Mouse (Mus musculus) effector memory CD4-positive, alpha-beta T cell, adult 5 months (primary cell): ENCODE data around the gene Jmjd7. TPM values are rescaled to one million over a fixed set of nuclear protein-coding genes. Genes with fewer than 3 reads are reported as not detected.

Experiments
- polyA plus RNA-seq: library from polyadenylated mRNA; unstranded; fragments of 100-300 nt; shearing (Covaris generic); gene quantifications from one replicate; pipeline ENCODE4 v1.2.1, GENCODE M21; 2017

Jmjd7 gene
- polyA plus RNA-seq, result 6.0 TPM

DNA sequence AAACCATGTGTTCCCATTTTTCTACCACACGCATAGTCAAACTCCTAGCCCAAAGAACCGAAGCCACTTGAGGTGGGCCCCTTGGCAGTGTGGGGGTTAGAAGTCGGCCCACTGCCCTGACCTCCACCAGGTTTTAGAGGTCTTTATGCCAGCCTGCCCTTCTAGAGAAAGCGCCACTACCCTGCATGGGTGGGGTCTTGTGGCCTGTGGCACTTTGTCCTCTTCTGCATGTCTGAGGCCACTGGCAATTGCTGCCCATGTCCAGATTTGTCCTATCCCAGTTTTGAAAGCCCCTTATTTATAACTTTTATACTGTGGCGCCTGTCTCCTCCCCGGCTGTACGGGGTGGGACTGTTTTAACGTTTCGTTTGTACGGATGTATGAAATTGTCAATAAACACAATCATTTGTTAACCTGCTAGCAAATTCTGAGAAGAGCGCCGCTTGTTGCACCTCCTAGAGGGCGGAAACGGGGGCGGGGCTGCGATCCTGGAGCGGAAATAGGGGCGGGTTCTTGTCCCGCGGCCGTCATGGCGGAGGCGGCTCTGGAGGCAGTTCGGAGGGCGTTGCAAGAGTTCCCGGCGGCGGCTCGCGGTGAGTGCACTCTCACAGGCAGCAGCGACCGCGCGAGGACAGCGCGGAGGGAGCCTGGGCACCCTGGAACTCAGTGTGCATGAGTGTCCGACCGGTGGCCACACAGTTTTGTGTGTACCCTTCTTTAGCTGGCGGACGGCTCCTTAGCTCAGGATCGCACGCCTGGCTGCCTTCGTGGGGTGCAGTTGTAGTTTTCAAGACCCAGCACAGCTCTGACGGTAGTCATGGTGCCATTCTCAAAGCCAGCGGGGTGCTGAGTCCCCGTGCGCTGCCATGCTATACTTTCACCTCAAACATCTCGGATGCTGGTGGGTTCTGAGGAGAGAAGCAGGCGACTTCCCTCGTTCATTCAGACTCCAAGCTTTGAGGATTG, at the start of gene Jmjd7, which contains the start of gene Gm28042:
Gene Jmjd7 (plus strand): TSS at position 500 of the 966 bp plus-strand sequence.
Gene Gm28042 (plus strand): TSS at position 510 of the 966 bp plus-strand sequence.

DNA sequence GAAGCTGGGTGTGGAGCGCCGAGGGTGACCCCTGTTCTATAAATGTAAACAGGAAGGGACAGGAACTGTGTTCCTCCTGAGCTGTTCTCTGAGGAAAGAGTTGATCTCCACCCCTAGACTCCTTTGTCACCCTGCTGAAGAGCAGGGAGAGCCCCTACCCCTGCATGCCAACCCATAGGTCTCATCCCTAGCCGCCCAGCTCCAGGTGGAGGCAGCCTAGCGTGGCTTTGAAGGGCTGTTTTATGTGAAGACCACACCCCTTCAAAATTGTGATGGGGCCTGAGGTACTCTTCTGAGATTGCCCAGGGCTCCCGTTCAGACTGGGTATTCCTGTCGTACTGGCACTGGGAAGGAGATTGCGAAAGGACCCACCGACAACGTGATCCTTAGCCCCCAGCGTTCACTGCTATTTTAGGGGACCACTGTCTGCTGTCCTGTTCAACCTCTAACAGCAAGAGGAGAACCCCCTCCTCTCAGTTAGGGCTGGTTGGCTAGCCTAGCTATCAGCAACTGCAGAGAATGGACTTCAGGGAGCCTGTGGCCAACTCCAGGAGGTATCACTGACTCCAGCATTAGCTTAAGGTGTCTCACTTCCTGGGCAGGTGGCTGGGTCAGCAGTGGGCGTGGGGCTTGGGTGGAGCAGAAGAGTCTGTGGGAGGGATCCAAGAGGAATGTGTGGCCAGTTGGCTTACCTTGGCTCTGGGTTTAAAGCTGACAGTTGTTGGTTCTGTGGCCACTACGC, 5.6 kb downstream of the Jmjd7 start, which contains the start of gene Pla2g4b:
Gene Pla2g4b (plus strand): TSS at position 692 of the 742 bp plus-strand sequence.

Other genes with a start within 250 kb of the Jmjd7 start
- 24.5 TPM for gene Rpap1, start 239.9 kb upstream of the Jmjd7 start, polyA plus RNA-seq
- gene Tyro3, start 229.8 kb upstream of the Jmjd7 start, polyA plus RNA-seq, result 4.8 TPM
- gene Mga, start 130.3 kb upstream of the Jmjd7 start, polyA plus RNA-seq, result 36.8 TPM
- 4.7 TPM for gene Mapkbp1, start 54.8 kb upstream of the Jmjd7 start, polyA plus RNA-seq
- gene Gm28042, start within 50 bp of the Jmjd7 start, polyA plus RNA-seq, result 2.2 TPM
- gene Pla2g4b, start 5.9 kb downstream of the Jmjd7 start, polyA plus RNA-seq, result 0.99 TPM
- gene Ehd4, start 127.1 kb downstream of the Jmjd7 start, polyA plus RNA-seq, result 17.0 TPM
- not detected for gene Pla2g4e, start 217.9 kb downstream of the Jmjd7 start, polyA plus RNA-seq